Mouse (Mus musculus) right cerebral cortex, adult 18-20 months (tissue): Measurements from ENCODE around the gene Fbxo33.

Experiments used
- DNase-seq: peaks from one replicate; pipeline ENCODE4 v3.0.0; 2022; ENCODE audit warnings: mixed read lengths

Fbxo33 gene

DNA sequence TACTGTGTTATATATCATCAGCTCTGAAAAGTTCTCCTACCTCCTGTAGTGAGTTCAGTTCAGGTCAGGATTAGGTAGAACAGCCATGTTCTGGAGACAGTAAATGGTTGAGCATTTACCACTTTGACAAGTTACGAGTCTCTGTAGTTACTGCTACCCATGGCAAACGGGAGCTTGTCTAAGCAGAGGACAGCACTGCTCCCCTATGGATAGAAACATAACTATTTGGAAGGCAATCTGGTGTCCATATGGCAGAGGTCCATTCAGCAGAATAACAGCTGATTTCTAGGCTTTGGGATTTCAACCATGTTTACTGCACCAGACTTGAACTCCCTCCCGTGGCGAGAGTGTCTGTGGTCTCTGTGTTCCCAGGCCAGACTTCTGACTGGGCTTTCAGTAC, 23.6 kb downstream of the Fbxo33 start:
- no peak for DNase-seq

DNA sequence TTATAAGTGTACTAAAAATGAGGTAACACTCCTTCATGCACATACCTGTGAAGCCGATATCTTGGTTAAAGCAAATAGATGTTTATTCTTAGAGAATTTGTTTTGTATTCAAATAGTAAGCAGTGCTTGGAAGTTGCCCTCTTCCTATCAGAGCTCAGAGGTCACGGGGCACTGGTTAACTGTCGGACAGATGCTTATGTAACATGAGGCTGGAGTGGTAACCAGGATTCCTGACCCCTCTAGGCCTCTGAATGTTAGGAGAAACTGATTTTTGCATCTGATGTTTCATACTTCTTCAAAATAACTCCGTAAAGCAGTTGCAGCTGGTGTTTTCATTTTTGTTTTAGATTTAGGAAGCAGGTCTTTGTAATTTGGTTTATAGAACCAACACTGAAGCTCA, 24.5 kb downstream of the Fbxo33 start:
- DNase-seq = no peak

DNA sequence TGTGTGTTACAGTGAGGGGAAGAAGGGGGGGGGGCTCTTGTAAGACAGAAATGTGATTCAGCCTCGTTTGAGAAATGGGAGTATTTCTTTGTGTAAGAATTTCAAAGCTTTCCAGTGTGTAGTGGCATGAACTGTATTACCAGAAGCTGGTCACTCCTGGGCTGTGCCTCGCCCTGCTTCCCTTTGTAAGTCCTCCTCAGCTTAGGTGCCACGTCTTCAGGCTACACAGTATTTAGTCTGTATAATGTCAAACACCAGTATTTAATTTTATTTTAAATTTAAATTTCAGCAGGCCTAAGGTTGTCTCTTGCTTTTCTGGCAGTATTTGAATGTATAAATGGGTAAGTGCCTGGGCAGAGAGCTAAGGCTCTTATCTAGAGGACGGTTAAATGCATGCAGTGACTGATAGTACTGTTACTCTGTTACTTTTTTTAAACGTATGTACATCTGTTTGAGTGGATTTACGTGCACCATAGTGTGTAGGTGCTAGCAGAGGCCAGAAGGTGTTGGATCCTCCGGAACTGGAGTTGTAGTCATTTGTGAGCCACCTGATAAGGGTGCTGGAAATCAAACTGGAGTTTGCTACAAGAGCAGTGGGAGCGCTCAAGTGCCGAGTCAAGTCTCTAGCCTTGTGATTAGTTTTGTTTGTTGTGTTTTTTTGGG, 25.1 kb downstream of the Fbxo33 start:
- DNase-seq = no peak

DNA sequence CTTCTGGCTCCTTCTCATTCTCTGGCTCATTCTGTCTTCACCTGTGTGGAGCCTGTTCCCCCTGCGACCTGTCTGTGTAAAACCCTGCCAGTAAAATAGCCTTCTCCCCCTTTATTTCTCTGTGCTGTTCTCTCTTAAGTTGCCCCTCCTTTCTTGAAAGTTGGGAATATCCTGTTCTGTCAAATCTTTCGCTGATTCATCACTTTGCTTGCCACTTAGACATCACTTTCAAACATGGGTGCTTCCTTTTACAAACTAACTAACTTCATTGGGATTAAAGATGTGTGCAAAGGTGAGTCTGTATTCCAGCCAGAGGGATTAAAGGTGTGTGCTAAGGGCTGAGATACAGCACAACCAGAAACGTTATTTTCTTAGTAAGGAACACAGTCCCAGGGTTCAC, 25.9 kb downstream of the Fbxo33 start:
- no peak for DNase-seq

DNA sequence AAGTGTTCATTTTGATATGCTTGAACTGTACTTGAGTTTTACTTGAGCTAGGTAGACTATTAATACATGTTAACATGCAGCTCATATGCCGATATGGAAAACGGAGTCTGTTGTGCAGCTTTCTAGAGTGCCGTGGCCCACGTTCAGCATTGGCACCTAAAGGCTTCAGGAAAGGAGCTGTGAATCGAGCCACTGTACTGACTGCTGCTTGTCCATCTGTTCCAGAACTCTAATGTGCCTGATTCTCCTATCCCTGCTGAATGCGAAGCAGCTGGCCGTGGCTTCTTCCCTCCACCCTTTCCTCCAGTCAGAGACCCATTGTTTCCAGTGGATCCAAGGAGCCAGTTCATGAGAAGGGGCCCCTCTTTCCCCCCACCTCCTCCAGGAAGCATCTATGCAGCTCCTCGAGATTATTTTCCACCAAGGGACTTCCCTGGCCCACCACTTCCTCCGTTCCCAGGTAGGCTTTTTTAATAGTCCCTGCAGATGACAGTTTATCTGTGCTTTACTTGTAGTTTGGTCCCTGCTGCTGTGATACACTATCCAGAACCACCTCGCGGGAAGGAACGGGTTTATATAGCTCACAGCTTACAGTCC, 31.3 kb downstream of the Fbxo33 start:
- DNase-seq = no peak

DNA sequence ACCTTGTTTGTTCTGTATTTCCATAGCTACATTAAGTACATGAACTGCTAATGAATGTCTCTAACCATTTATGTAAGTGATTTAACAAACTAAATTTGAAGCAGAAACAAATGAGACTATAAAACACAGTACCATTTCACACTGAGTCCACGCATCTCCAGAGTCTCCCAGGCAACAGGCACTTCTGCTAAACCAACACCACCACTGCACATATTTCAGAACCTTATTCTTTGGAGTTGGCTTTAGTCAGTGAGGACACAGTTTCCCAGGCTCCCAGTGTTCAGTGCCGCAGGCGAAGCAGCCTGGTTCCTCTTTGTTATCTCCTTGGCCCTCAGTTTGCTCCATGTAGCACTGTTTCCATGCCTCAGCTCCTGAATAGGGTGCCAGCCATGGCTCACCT, 41.7 kb downstream of the Fbxo33 start:
- DNase-seq = peak; percentile 42

DNA sequence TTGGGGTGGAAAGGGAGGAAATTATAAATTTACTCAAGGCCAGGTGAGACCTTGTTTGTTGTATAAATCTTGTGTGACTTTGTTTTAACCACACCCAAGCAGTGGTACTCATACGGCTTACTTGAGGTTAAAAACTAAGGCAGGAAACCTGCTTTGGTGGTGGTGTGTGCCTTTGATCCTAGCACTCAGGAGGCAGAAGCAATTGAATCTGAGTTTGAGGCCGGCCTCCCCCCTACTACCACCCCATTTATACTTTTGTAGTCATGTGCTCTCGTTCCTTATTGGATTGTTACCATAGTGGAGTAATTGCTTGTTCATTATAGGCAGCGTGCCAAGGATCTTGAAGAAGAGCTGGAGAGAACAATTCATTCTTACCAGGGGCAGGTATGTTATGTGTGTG, 49.6 kb downstream of the Fbxo33 start:
- no peak for DNase-seq

DNA sequence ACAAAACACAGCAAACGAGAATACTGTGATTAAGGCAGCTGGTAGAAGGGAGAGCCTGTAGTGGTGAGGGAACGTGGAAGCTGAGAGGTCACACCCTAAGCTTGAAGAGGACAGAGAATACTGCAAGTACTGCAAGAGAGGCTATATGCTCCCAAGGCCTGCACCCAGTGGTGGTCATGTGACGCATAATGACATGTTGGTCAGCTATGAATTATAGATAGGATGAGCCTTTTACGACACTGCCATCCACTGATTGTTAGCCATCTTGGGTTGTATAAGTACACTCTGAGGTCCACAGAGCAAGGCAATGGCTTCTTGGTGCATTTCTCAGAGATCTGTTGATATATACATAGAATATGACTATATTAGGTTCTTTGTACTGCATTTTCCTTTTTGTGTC, 53.0 kb downstream of the Fbxo33 start:
- DNase-seq = no peak

DNA sequence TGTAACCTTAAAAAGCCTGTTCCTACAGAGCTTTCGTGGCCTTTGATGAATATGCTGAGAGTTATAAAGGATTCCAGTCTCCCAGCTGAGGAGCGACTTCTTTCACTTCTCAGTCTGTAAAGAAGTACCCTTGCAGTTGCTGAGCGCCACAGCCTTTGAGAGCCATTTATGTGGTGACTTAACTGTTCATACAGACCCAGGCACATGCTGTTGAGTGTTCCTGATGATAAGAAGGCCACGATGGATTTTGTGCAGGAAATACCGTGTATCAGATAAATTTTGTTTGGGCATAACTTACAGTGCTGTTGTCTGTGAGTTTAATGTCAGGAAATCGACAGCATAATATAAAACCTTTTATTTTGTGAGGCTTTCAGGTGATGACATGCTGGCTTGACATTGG, 55.0 kb downstream of the Fbxo33 start:
- DNase-seq = no peak

DNA sequence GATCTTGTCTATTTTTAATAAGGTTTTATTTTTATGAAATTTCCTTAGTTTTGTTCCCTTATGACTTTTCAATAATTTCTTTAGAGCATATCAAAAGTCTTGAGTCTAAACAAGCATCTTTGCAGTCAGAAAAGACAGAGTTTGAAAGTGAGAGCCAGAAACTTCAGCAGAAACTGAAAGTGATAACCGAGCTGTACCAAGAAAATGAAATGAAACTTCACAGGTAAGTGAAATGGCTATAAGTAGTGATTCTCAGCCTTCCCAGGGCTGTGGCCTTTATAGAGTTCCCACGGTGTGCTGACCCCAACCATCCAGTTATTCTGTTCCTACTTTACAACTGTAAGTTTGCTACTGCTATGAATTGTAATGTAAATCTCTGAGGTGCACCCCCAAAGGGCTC, 56.7 kb downstream of the Fbxo33 start:
- no peak for DNase-seq

DNA sequence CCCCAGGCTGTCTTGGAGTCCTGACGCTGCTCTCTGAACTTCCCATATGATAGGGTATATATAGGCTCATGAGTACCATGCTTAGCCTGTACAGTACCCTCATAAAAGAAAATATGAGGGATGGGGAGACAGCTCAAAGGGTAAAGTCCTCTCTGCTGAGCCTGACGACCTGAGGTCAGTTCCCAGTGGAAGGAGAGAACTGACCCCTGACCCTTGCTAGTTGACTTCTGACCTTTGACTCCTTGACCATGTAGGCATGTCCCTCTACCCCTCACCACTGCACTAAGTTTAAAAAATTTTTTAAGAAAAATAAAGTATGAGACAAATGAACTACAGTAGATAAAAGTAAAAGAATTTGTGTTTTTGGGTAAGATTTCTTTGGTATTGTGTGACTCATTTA, 58.4 kb downstream of the Fbxo33 start:
- DNase-seq = no peak
